Mouse (Mus musculus): ENCODE results near the gene Slc41a1. TPM values are rescaled to one million over a fixed set of nuclear protein-coding genes. Genes with fewer than 3 reads are reported as not detected.

Gene Slc41a1
- polyA plus RNA-seq, 1 experiment from 2014 or later, result 9.2 TPM

Other genes with a start within 250 kb of the Slc41a1 start
- not detected in 2 replicates for gene Avpr1b, start 228.3 kb upstream of the Slc41a1 start, polyA plus RNA-seq (2014; fragmentation: Nextera tagmentation; extraction: Ambion mirVana)
- 0.36 TPM in 1 of 2 replicates, not detected in the other for gene Ctse, start 189.2 kb upstream of the Slc41a1 start, polyA plus RNA-seq (2014; fragmentation: Nextera tagmentation; extraction: Ambion mirVana)
- gene Rab7b, start 138.8 kb upstream of the Slc41a1 start, polyA plus RNA-seq (2014; fragmentation: Nextera tagmentation; extraction: Ambion mirVana), result 0.50 and 0.81 TPM in 2 replicates
- gene Slc26a9, start 83.5 kb upstream of the Slc41a1 start, polyA plus RNA-seq (2014; fragmentation: Nextera tagmentation; extraction: Ambion mirVana), result 0.22 TPM in 1 of 2 replicates, not detected in the other
- gene Pm20d1, start 30.1 kb upstream of the Slc41a1 start, polyA plus RNA-seq (2014; fragmentation: Nextera tagmentation; extraction: Ambion mirVana), result 1.0 and 1.1 TPM in 2 replicates
- gene Rab29, start 39.7 kb downstream of the Slc41a1 start, polyA plus RNA-seq (2014; fragmentation: Nextera tagmentation; extraction: Ambion mirVana), result 15.2 and 19.0 TPM in 2 replicates
- gene Nucks1, start 83.0 kb downstream of the Slc41a1 start, polyA plus RNA-seq (2014; fragmentation: Nextera tagmentation; extraction: Ambion mirVana), result 62.6 and 67.1 TPM in 2 replicates
- 3.8 and 4.6 TPM in 2 replicates for gene Slc45a3, start 135.5 kb downstream of the Slc41a1 start, polyA plus RNA-seq (2014; fragmentation: Nextera tagmentation; extraction: Ambion mirVana)
- gene Elk4, start 180.1 kb downstream of the Slc41a1 start, polyA plus RNA-seq (2014; fragmentation: Nextera tagmentation; extraction: Ambion mirVana), result 18.0 and 19.8 TPM in 2 replicates
- 8.1 and 9.0 TPM in 2 replicates for gene Mfsd4a, start 240.6 kb downstream of the Slc41a1 start, polyA plus RNA-seq (2014; fragmentation: Nextera tagmentation; extraction: Ambion mirVana)